Comparison of ENCODE assay signal across 8 mouse cellular contexts in the genomic region with DNA sequence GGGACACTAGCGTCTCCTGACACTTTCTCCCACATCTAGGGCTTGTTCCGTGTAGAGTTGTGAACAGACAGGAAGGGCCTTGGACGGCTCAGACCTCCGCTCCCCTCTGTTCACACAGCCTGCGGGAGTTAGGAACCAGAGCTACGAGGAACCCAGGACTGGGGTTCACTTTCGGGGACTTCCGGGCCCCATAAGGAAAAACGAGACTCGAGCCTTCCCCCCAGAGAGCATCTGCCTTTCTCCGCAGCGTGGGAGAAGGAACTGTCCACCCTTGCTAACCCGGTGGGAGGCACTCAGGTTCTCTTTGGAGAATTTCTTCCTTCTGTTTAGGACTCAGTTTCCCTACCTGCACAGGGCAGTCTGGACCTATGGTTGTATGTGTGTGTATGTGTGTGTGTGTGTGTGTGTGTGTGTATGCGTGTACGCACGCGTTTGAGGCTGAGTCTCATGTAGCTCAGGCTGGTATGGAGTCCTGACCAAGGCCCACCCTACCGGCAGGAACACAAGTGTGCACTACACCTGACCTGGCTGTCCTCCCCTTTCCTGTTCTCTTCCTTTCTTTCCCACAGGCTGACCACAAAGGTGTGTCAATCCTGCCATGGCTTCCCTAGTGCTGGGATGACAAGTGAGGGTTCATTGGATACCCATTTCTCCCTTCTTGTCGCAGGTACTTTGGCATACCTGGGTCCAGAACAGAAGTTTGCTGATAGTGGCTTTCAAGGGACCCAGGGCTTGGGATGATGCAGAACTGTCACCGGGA. TPM values are rescaled to one million over a fixed set of nuclear protein-coding genes. Genes with fewer than 3 reads are reported as not detected.
DNase-seq lines count a peak whose midpoint lies in the region; ATAC-seq and TF ChIP-seq lines count a peak whose summit lies in the region.

No protein-coding gene starts in this region.

- TF ChIP-seq CTCF in cortical plate, adult 2 months (IDR thresholded peaks at IDR 0.05; ENCODE audit: extremely low read depth, insufficient read depth, low read length), result no peak
- TF ChIP-seq CTCF in layer of hippocampus, adult 2 months (conservative IDR thresholded peaks at IDR 0.05), result no peak

- peaks cover 23% of the 10 kb centered on the region for H3K4me1 ChIP-seq in heart, embryonic 15.5 days (replicated peaks)
- H3K4me1 ChIP-seq in cortical plate, adult 2 months (ENCODE audit: control insufficient read depth, insufficient read depth, low read length), result no peaks in the 10 kb centered on the region
- H3K4me1 ChIP-seq in hindbrain, embryonic 16.5 days (ENCODE audit: control insufficient read depth, insufficient read depth, low read depth, low read length), result peaks cover 18% of the 10 kb centered on the region
- peaks cover 8% of the 10 kb centered on the region for H3K4me1 ChIP-seq in midbrain, embryonic 16.5 days (ENCODE audit: control insufficient read depth, insufficient read depth, low read length)

- intact Hi-C loops in heart, postnatal 25 days (cut with DNase I), result loop anchor here (1.0 to 10.0 kb wide), 2 partner anchors 20 to 582 kb away; a partner anchor contains a TSS

- WGBS in heart, embryonic 15.5 days, result 23% methylated on average over 20 of the region's 20 CpGs
- 29% methylated on average over 20 of the region's 20 CpGs for WGBS in hindbrain, embryonic 16.5 days
- WGBS in midbrain, embryonic 16.5 days, result 32% methylated on average over 20 of the region's 20 CpGs

- peaks cover 26% of the 10 kb centered on the region for H3K36me3 ChIP-seq in heart, embryonic 15.5 days
- peaks cover 25% of the 10 kb centered on the region for H3K36me3 ChIP-seq in hindbrain, embryonic 16.5 days (ENCODE audit: control insufficient read depth, insufficient read depth, low read length)
- H3K36me3 ChIP-seq in midbrain, embryonic 16.5 days (ENCODE audit: control insufficient read depth, insufficient read depth, low read length), result peaks cover 25% of the 10 kb centered on the region

- H3K4me2 ChIP-seq in heart, embryonic 15.5 days, result peak overlapping the region; percentile 51
- H3K4me2 ChIP-seq in hindbrain, embryonic 16.5 days (ENCODE audit: low read length), result peak overlapping the region; percentile 46
- H3K4me2 ChIP-seq in midbrain, embryonic 16.5 days (ENCODE audit: low read length), result no peak overlapping the region

- H3K9ac ChIP-seq in heart, embryonic 15.5 days, result no peak overlapping the region
- H3K9ac ChIP-seq in hindbrain, embryonic 16.5 days (ENCODE audit: low read depth, low read length), result peak overlapping the region; percentile 38; the same call in 1 of the 2 replicates
- H3K9ac ChIP-seq in midbrain, embryonic 16.5 days (ENCODE audit: low read depth, low read length), result peak overlapping the region; percentile 34; the same call in 1 of the 2 replicates

- no peak for ATAC-seq in heart, embryonic 15.5 days (replicated peaks; ENCODE audit: insufficient number of reproducible peaks, insufficient read depth, low FRiP score, low read depth)
- ATAC-seq in hindbrain, embryonic 16.5 days, result no peak
- no peak for ATAC-seq in midbrain, embryonic 16.5 days

- H3K27ac ChIP-seq in heart, embryonic 15.5 days, result no peak overlapping the region
- no peak overlapping the region for H3K27ac ChIP-seq in cortical plate, adult 2 months (ENCODE audit: insufficient read depth, low read length)
- no peak overlapping the region for H3K27ac ChIP-seq in hindbrain, embryonic 16.5 days (ENCODE audit: low read depth, low read length)
- no peak overlapping the region for H3K27ac ChIP-seq in midbrain, embryonic 16.5 days (ENCODE audit: low read length)
- H3K27ac ChIP-seq in layer of hippocampus, adult 2 months, result no peak overlapping the region

- peak overlapping the region; percentile 34 for H3K4me3 ChIP-seq in heart, embryonic 15.5 days
- H3K4me3 ChIP-seq in cortical plate, adult 2 months (ENCODE audit: insufficient read depth, low read length), result no peak overlapping the region
- peak overlapping the region; percentile 24 for H3K4me3 ChIP-seq in hindbrain, embryonic 16.5 days (ENCODE audit: low read length)
- no peak overlapping the region for H3K4me3 ChIP-seq in midbrain, embryonic 16.5 days (ENCODE audit: low read depth, low read length)
- H3K4me3 ChIP-seq in layer of hippocampus, adult 2 months, result no peak overlapping the region

- H3K27me3 ChIP-seq in heart, embryonic 15.5 days, result peaks cover 46% of the 10 kb centered on the region
- H3K27me3 ChIP-seq in hindbrain, embryonic 16.5 days (replicated peaks; ENCODE audit: control insufficient read depth, insufficient read depth, low read length), result peaks cover 48% of the 10 kb centered on the region
- H3K27me3 ChIP-seq in midbrain, embryonic 16.5 days (ENCODE audit: control insufficient read depth, insufficient read depth, low read depth, low read length), result peaks cover 51% of the 10 kb centered on the region

- no peak for DNase-seq in heart, postnatal 25 days (ENCODE audit: low spot score)
- DNase-seq in layer of hippocampus, adult 2 months (ENCODE audit: low spot score in 2 of 2), result no peak
- no peak for DNase-seq in ovary, postnatal 36 days (ENCODE audit: low spot score)
- DNase-seq in kidney, adult 9 months, result no peak

- H3K9me3 ChIP-seq in heart, embryonic 15.5 days (replicated peaks), result no peaks in the 10 kb centered on the region; the same call in 1 of the 2 replicates
- H3K9me3 ChIP-seq in hindbrain, embryonic 16.5 days (ENCODE audit: control insufficient read depth, low read length), result peaks cover 2% of the 10 kb centered on the region; the same call in 1 of the 2 replicates
- H3K9me3 ChIP-seq in midbrain, embryonic 16.5 days (replicated peaks; ENCODE audit: control insufficient read depth, low read length, poor library complexity, severe bottlenecking), result no peaks in the 10 kb centered on the region

- TF ChIP-seq POLR2A in cortical plate, adult 2 months (IDR thresholded peaks at IDR 0.05; ENCODE audit: extremely low read depth, insufficient read depth, low read length), result peak; percentile 31; the same call in 1 of the 2 replicates

RNA-seq across cellular contexts. Expression of a gene that starts 0.5 kb away (rescaled TPM):
- 0.09 and 0.36 TPM in 2 replicates for polyA plus RNA-seq in heart, embryonic 15.5 days (2015; fragmentation: Nextera tagmentation; extraction: Ambion mirVana)
- not detected for total RNA-seq in heart, postnatal 25 days (2021)
- polyA plus RNA-seq in cortical plate, adult 2 months (2012; rRNA removed), result 15.9 and 16.0 TPM in 2 replicates
- 2.4 and 3.1 TPM in 2 replicates for polyA plus RNA-seq in hindbrain, embryonic 16.5 days (2015; fragmentation: Nextera tagmentation; extraction: Ambion mirVana)
- polyA plus RNA-seq in midbrain, embryonic 16.5 days (2015; fragmentation: Nextera tagmentation; extraction: Ambion mirVana), result 1.7 and 1.9 TPM in 2 replicates
- total RNA-seq in layer of hippocampus, adult 2 months (2021), result 1 to 10 TPM; 5.9 to 8.0 TPM

RNA-seq across cellular contexts. Expression of a gene that starts 4.1 kb away (rescaled TPM):
- polyA plus RNA-seq in heart, embryonic 15.5 days (2015; fragmentation: Nextera tagmentation; extraction: Ambion mirVana), result 2,542 and 2,612 TPM in 2 replicates
- total RNA-seq in heart, postnatal 25 days (2021), result 100 to 1,000 TPM; 838 to 880 TPM
- 1,503 and 1,518 TPM in 2 replicates for polyA plus RNA-seq in cortical plate, adult 2 months (2012; rRNA removed)
- 1,821 and 2,018 TPM in 2 replicates for polyA plus RNA-seq in hindbrain, embryonic 16.5 days (2015; fragmentation: Nextera tagmentation; extraction: Ambion mirVana)
- polyA plus RNA-seq in midbrain, embryonic 16.5 days (2015; fragmentation: Nextera tagmentation; extraction: Ambion mirVana), result 1,781 and 1,796 TPM in 2 replicates
- 100 to 1,000 TPM; 698 to 704 TPM for total RNA-seq in layer of hippocampus, adult 2 months (2021)

RNA-seq across cellular contexts. Expression of a gene that starts 12.7 kb away (rescaled TPM):
- polyA plus RNA-seq in heart, embryonic 15.5 days (2015; fragmentation: Nextera tagmentation; extraction: Ambion mirVana), result 30.3 and 41.6 TPM in 2 replicates
- total RNA-seq in heart, postnatal 25 days (2021), result 10 to 100 TPM; 20.7 to 21.2 TPM
- 62.2 and 62.3 TPM in 2 replicates for polyA plus RNA-seq in cortical plate, adult 2 months (2012; rRNA removed)
- polyA plus RNA-seq in hindbrain, embryonic 16.5 days (2015; fragmentation: Nextera tagmentation; extraction: Ambion mirVana), result 57.8 and 71.4 TPM in 2 replicates
- 59.7 and 65.0 TPM in 2 replicates for polyA plus RNA-seq in midbrain, embryonic 16.5 days (2015; fragmentation: Nextera tagmentation; extraction: Ambion mirVana)
- 10 to 100 TPM; 97.0 to 98.1 TPM for total RNA-seq in layer of hippocampus, adult 2 months (2021)

RNA-seq across cellular contexts. Expression of a gene that starts 19.3 kb away (rescaled TPM):
- polyA plus RNA-seq in heart, embryonic 15.5 days (2015; fragmentation: Nextera tagmentation; extraction: Ambion mirVana), result 79.7 and 84.1 TPM in 2 replicates
- 10 to 100 TPM; 46.6 to 47.7 TPM for total RNA-seq in heart, postnatal 25 days (2021)
- 176 and 182 TPM in 2 replicates for polyA plus RNA-seq in cortical plate, adult 2 months (2012; rRNA removed)
- polyA plus RNA-seq in hindbrain, embryonic 16.5 days (2015; fragmentation: Nextera tagmentation; extraction: Ambion mirVana), result 168 and 190 TPM in 2 replicates
- polyA plus RNA-seq in midbrain, embryonic 16.5 days (2015; fragmentation: Nextera tagmentation; extraction: Ambion mirVana), result 167 and 182 TPM in 2 replicates
- 10 to 100 TPM; 82.2 to 88.9 TPM for total RNA-seq in layer of hippocampus, adult 2 months (2021)

RNA-seq across cellular contexts. Expression of a gene that starts 30.0 kb away (rescaled TPM):
- 2.8 and 3.8 TPM in 2 replicates for polyA plus RNA-seq in heart, embryonic 15.5 days (2015; fragmentation: Nextera tagmentation; extraction: Ambion mirVana)
- total RNA-seq in heart, postnatal 25 days (2021), result 1 to 10 TPM; 8.1 to 8.6 TPM
- polyA plus RNA-seq in cortical plate, adult 2 months (2012; rRNA removed), result 30.2 and 36.0 TPM in 2 replicates
- polyA plus RNA-seq in hindbrain, embryonic 16.5 days (2015; fragmentation: Nextera tagmentation; extraction: Ambion mirVana), result 16.3 and 18.5 TPM in 2 replicates
- polyA plus RNA-seq in midbrain, embryonic 16.5 days (2015; fragmentation: Nextera tagmentation; extraction: Ambion mirVana), result 15.4 and 16.1 TPM in 2 replicates
- 10 to 100 TPM; 17.4 to 18.3 TPM for total RNA-seq in layer of hippocampus, adult 2 months (2021)

Comparison
In these comparisons a context has a peak if more than half of its experiments do, and no peak if none do; other contexts are left out.
1. H3K4me3 ChIP-seq: peak in heart, embryonic 15.5 days (single experiment) and hindbrain, embryonic 16.5 days (single experiment); none in cortical plate, adult 2 months (single experiment), midbrain, embryonic 16.5 days (single experiment) and layer of hippocampus, adult 2 months (single experiment).